Mouse (Mus musculus) megakaryocyte-erythroid progenitor cell, adult 5-6 weeks (primary cell): ENCODE data around the gene Ggt5. TPM values are rescaled to one million over a fixed set of nuclear protein-coding genes. Genes with fewer than 3 reads are reported as not detected.
A peak's percentile ranks its signal among the peaks of the same experiment; 100 is the strongest.

Experiments
- ATAC-seq: replicated peaks from 2 replicates; pipeline ENCODE4 v1.8.0; 2016; ENCODE audit warnings: mild to moderate bottlenecking, inconsistent platforms; ENCODE audit not compliant: severe bottlenecking, poor library complexity, low FRiP score, low TSS enrichment
- total RNA-seq, 2 experiments: library from RNA; stranded (forward) in 1 of 2; stranded (reverse) in 1 of 2; fragments of 200-1000, 215-1000 nt in 1 of 2; fragments of >200 nt in 1 of 2; fragmentation: Nextera tagmentation in 1 of 2; gene quantifications; 2 replicates each; pipeline ENCODE4 v1.2.3; 2014 to 2017

The Ggt5 gene
- total RNA-seq, 2 experiments from 2014 or later, result 0.52 to 0.70 TPM

- ATAC-seq, result no peak
These were observed 18.1 kb downstream of the Ggt5 start for GRCm38 (mm10) chr10:75607253-75607652.

- no peak for ATAC-seq
These were observed 19.8 kb downstream of the Ggt5 start for GRCm38 (mm10) chr10:75608975-75609374.

DNA sequence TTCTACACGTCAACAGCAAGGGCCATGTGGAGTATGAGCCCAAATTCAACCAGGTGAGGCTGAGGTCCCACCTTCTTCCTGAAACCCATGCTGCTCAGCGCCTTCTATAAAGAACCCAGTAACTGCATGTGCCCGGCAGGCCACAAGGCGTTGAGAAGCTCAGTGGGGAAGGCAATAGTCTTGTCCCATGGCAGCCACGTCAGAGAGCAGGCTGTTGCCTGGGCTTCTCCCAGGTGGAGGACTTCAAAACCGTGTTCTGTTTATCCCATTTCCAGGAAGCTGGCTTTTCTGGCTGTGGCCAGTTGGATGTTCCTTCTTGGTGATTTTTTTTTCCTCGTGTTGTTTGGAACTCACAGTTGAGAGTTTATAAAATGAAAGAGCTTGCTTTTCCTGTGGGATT, 21.3 kb downstream of the Ggt5 start:
- ATAC-seq, result no peak

- ATAC-seq, result no peak
These were observed 26.9 kb downstream of the Ggt5 start for GRCm38 (mm10) chr10:75616044-75616443.

DNA sequence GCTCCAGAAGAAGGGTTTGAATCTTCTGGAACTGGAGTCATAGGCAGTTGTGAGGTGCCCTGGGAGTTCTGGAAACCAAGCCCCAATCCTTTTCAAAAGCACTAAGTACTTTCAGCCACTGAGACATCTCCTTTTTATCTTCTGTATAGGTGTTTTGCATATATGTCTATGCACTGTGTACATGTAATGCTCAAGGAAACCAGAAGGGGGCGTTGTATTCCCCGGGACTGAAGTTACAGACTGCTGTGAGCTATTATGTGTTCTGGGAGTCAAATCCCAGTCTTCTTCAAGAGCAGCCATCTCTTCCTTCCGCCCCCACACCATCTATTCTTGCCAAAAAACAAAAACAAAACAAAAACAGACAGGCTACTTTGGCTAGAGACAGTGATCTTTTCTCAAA, 31.7 kb downstream of the Ggt5 start:
- ATAC-seq, result no peak

DNA sequence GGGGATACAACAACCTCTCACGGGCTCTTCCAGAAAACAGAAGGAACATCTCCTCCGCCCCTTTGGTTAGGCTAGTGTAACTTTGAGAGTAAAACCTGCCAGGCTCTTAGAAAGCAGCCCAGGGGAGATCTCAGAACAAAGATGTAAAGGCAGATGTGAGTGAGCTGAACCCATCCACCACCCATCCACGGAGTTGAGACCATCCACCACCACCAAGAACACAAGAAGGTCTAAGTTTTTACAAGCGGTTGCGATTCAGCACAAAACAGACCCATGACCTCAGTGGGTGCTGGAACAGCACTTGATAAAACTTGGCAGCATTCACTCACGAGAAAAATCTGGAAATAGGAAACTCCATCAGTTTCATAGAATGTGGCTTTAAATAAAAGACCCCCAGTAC, 36.8 kb downstream of the Ggt5 start:
- no peak for ATAC-seq

DNA sequence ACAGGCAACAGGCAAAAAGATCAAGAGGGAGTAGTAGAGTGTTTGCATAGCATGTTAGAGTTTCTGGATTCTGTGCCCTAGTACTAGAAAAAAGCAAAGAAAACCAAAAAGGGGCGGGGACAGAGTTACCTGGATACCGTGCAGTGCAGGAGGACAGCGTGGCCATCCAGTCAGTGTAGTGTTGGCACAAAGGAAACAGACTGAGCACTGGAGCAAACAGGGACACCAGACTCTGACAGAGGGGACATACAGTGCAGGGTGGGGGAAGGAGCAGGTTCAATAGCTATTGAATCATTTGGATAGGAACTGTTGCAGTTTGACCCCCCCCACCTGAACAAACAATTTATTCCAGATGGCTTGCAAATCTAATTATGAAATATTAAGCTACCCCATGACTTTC, 37.9 kb downstream of the Ggt5 start:
- ATAC-seq, result no peak

GRCm38 (mm10) chr10:75627490-75627889, 38.4 kb downstream of the Ggt5 start:
- ATAC-seq, result no peak

DNA sequence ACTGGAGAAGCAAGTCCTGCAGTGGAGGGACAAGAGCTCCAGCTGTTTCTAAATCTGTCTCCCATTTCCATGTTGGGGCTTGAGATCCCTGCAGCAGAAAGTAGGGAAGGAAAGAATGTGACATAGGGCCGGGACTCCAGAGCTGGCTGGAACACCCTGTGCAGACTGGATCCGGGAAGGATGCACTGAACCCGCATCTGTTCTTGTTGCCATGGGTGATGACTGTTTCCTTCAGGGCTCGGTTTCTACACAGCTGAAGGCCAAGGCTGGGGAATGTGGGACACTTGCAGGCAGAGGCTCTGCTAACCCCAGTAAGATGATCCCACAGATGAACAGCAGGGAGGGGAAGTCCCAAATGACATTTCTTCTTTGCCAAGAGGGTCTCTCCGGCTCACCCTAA, 43.5 kb downstream of the Ggt5 start:
- ATAC-seq, result no peak

- no peak for ATAC-seq
These were observed 43.9 kb downstream of the Ggt5 start for GRCm38 (mm10) chr10:75633048-75633447.

- no peak for ATAC-seq
These were observed 44.5 kb downstream of the Ggt5 start for GRCm38 (mm10) chr10:75633576-75634139.

GRCm38 (mm10) chr10:75634610-75635009, 45.5 kb downstream of the Ggt5 start:
- ATAC-seq, result no peak

DNA sequence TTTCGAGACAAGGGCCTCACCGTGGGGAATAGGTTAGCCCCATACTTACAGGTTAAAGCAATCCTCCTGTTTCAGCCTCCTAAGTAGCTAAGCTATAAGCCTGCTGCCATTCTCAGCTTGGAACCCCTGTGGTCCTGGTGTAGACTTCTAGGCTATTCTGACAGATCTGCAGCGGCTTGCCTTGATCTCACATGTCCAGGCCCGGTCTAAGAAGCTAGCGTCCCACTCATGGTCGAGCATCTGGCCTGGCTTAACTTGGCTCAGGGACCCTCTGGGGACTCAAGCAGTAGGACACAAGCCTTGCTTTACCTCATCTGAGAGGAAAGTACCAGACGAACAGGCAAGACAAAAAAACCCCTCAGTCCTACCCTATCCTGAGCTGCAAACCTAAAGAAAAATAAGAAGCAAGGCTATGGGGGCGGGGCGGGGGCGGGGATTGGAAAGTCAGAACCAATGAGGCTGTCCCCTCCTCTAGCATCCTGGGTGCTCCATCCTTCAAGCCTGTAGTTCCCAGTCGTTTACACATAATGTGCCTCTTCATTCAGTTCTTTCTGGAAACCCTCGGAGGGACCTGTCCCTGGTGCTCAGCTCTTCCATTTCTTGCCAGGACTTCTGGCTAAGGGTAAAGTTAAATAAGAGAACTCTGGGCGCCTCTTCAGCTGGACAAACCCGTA, 46.0 kb downstream of the Ggt5 start:
- ATAC-seq, result no peak

- peak; percentile 76 for ATAC-seq
These were observed 46.5 kb downstream of the Ggt5 start for GRCm38 (mm10) chr10:75635693-75636055.

- no peak for ATAC-seq
These were observed 47.1 kb downstream of the Ggt5 start for GRCm38 (mm10) chr10:75636084-75636786.

DNA sequence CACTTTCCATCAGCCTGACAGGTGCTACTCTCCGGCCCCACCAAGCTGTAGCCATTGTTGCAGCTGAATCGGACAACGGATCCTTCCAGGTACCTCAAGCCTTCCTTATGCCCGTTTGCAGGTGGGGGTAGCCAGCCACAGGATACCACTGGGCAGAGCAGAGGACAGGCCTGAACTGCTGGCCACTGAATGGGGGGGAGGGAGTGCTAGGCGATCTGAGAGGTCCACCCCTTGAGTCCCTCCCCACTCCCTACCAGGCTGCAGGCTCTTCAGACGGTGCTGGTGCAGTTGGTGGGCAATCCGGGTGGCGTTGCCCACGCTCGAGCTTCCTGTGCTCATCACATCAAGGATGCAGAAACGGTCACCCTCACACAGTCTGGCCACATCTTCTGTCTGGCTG, 48.6 kb downstream of the Ggt5 start:
- no peak for ATAC-seq

- ATAC-seq, result peak; percentile 65
These were observed 52.6 kb downstream of the Ggt5 start for GRCm38 (mm10) chr10:75641721-75642222.

DNA sequence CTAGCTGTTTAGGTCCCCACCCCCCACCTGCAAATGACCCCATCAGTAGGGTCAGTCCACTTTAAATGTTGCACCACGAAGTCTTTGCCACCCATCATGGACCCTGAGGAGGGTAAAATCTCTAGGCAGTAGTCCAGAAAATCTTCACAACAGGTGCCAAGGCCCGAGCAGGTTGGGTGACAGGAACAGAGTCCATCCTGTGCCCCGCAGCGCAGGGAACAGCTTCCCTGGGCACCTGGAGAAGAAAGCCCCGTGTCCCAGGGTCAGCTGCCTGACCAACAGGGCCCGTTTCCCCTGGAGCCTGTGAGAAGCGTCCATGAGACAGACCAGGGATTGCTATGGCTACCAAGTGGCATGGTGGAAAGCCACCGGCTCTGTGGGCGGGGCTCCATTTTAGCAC, 53.3 kb downstream of the Ggt5 start:
- ATAC-seq, result no peak

GRCm38 (mm10) chr10:75642891-75643290, 53.8 kb downstream of the Ggt5 start:
- no peak for ATAC-seq

GRCm38 (mm10) chr10:75643741-75644343, 54.7 kb downstream of the Ggt5 start, which contains the start of gene Susd2:
TSS of gene Susd2 (minus strand) at chr10:75644008.
- peak; percentile 66 for ATAC-seq
